Mouse (Mus musculus) CH12.LX (cell line): ENCODE data around the gene Cbfa2t3. TPM values are rescaled to one million over a fixed set of nuclear protein-coding genes. Genes with fewer than 3 reads are reported as not detected.

Source experiments
- DNase-seq: peaks from one replicate; pipeline ENCODE4 v3.0.0-alpha.2; 2013; ENCODE audit errors: extremely low read depth
- H3K27ac ChIP-seq: 2 replicates; pipeline ENCODE4 v1.5.1; 2012; ENCODE audit warnings: low read depth, mild to moderate bottlenecking, control low read depth, moderate library complexity; ENCODE audit not compliant: insufficient read depth
- H3K27me3 ChIP-seq: replicated peaks from 2 replicates; pipeline ENCODE3; 2012; ENCODE audit warnings: inconsistent platforms
- H3K36me3 ChIP-seq, 2 experiments: replicated peaks in 1 of 2; 2 replicates each; pipeline versions ENCODE3 to v1.6.1; 2012; ENCODE audit warnings: inconsistent platforms in 1 of 2, low read length in 1 of 2, mild to moderate bottlenecking in 1 of 2, mixed read lengths in 1 of 2, moderate library complexity in 1 of 2; ENCODE audit not compliant: control insufficient read depth in 1 of 2, insufficient read depth in 1 of 2
- H3K4me1 ChIP-seq, 2 experiments: 2 replicates each; pipeline ENCODE4 v1.6.1; 2012; ENCODE audit warnings: inconsistent platforms in 1 of 2, moderate library complexity in 1 of 2; ENCODE audit not compliant: insufficient read depth in 2 of 2, control insufficient read depth in 1 of 2
- H3K4me2 ChIP-seq: 2 replicates; pipeline ENCODE4 v1.6.1; 2012; ENCODE audit warnings: low read depth, mild to moderate bottlenecking, control low read depth; ENCODE audit not compliant: poor library complexity, insufficient read depth, severe bottlenecking
- H3K4me3 ChIP-seq, 3 experiments: fragments of 150-350 bp in 1 of 3; sonication (generic) in 1 of 3; replicated peaks in 1 of 3; 2 replicates each; pipeline versions ENCODE3 to v1.5.1; 2011 to 2012; ENCODE audit warnings: low read depth in 2 of 3, low read length in 2 of 3, mild to moderate bottlenecking in 2 of 3, moderate library complexity in 2 of 3, control low read depth in 1 of 3, improper control_type of control experiment in 1 of 3, inconsistent platforms in 1 of 3, mixed read lengths in 1 of 3; ENCODE audit not compliant: poor library complexity in 1 of 3
- H3K79me2 ChIP-seq: replicated peaks from 2 replicates; pipeline ENCODE4 v1.6.1; 2012; ENCODE audit warnings: mild to moderate bottlenecking, moderate library complexity; ENCODE audit not compliant: control insufficient read depth, poor library complexity, insufficient read depth, severe bottlenecking; ENCODE audit errors: extremely low read depth
- H3K9ac ChIP-seq: 2 replicates; pipeline ENCODE4 v1.6.1; 2012; ENCODE audit warnings: low read depth, mild to moderate bottlenecking, control low read depth, moderate library complexity; ENCODE audit not compliant: insufficient read depth
- H3K9me3 ChIP-seq: replicated peaks from 2 replicates; pipeline ENCODE3; 2012; ENCODE audit warnings: low read length, inconsistent platforms, mixed read lengths
- BHLHE40 ChIP-seq: IDR thresholded peaks from 2 replicates; pipeline ENCODE4 v1.6.1; 2011; ENCODE audit warnings: mild to moderate bottlenecking, low read depth, low read length, improper control_type of control experiment
- CHD1 ChIP-seq: IDR thresholded peaks from 2 replicates; pipeline ENCODE4 v1.6.1; 2012; ENCODE audit warnings: low read depth, low read length, improper control_type of control experiment, inconsistent platforms
- CTCF ChIP-seq, 2 experiments: IDR thresholded peaks in 1 of 2; conservative IDR thresholded peaks in 1 of 2; 2 replicates each; pipeline ENCODE4 v1.5.1; 2011 to 2012; ENCODE audit warnings: low read depth in 2 of 2, low read length in 2 of 2, improper control_type of control experiment in 1 of 2, inconsistent platforms in 1 of 2, mild to moderate bottlenecking in 1 of 2, moderate library complexity in 1 of 2
- ELF1 ChIP-seq: IDR thresholded peaks from 2 replicates; pipeline ENCODE4 v1.6.1; 2014; ENCODE audit warnings: low read depth, mild to moderate bottlenecking, inconsistent platforms, low read length, improper control_type of control experiment
- ETS1 ChIP-seq: conservative IDR thresholded peaks from 2 replicates; pipeline ENCODE4 v1.6.1; 2012; ENCODE audit warnings: low read depth, mild to moderate bottlenecking, inconsistent platforms, low read length, improper control_type of control experiment, moderate library complexity
- HCFC1 ChIP-seq: IDR thresholded peaks from 2 replicates; pipeline ENCODE4 v1.6.1; 2012; ENCODE audit warnings: low read depth, mild to moderate bottlenecking, inconsistent platforms, low read length, improper control_type of control experiment
- IRF4 ChIP-seq: IDR thresholded peaks from 2 replicates; pipeline ENCODE4 v1.6.1; 2014; ENCODE audit warnings: low read depth, mild to moderate bottlenecking, inconsistent platforms, low read length, improper control_type of control experiment
- JUN ChIP-seq: IDR thresholded peaks from 2 replicates; pipeline ENCODE4 v1.6.1; 2011; ENCODE audit warnings: low read depth, mild to moderate bottlenecking, low read length, improper control_type of control experiment, moderate library complexity; ENCODE audit not compliant: insufficient read depth
- JUND ChIP-seq: conservative IDR thresholded peaks from 2 replicates; pipeline ENCODE4 v1.6.1; 2011; ENCODE audit warnings: low read depth, low read length, improper control_type of control experiment
- KAT2A ChIP-seq: IDR thresholded peaks from 2 replicates; pipeline ENCODE4 v1.6.1; 2012; ENCODE audit warnings: low read length, improper control_type of control experiment, inconsistent platforms; ENCODE audit not compliant: insufficient replicate concordance
- MAFK ChIP-seq: IDR thresholded peaks from 2 replicates; pipeline ENCODE4 v1.6.1; 2011; ENCODE audit warnings: low read length, improper control_type of control experiment; ENCODE audit not compliant: insufficient replicate concordance
- MAX ChIP-seq: IDR thresholded peaks from 2 replicates; pipeline ENCODE4 v1.6.1; 2011; ENCODE audit warnings: low read length, improper control_type of control experiment
- MXI1 ChIP-seq: IDR thresholded peaks from 2 replicates; pipeline ENCODE4 v1.6.1; 2011; ENCODE audit warnings: mild to moderate bottlenecking, low read depth, low read length, improper control_type of control experiment
- NELFE ChIP-seq: IDR thresholded peaks from 2 replicates; pipeline ENCODE4 v1.6.1; 2011; ENCODE audit warnings: low read depth, low read length, improper control_type of control experiment
- NRF1 ChIP-seq: IDR thresholded peaks from 2 replicates; pipeline ENCODE4 v1.6.1; 2014; ENCODE audit warnings: low read depth, mild to moderate bottlenecking, inconsistent platforms, low read length, improper control_type of control experiment, moderate library complexity
- PAX5 ChIP-seq: IDR thresholded peaks from 2 replicates; pipeline ENCODE4 v1.6.1; 2012; ENCODE audit warnings: low read length, inconsistent platforms, mixed read lengths
- POLR2A ChIP-seq: IDR thresholded peaks from 2 replicates; pipeline ENCODE4 v1.6.1; 2011; ENCODE audit warnings: low read depth, mild to moderate bottlenecking, improper control_type of control experiment, low read length
- POLR2AphosphoS2 ChIP-seq: IDR thresholded peaks from 2 replicates; pipeline ENCODE4 v1.6.1; 2011; ENCODE audit warnings: low read depth, low read length, improper control_type of control experiment
- RAD21 ChIP-seq: IDR thresholded peaks from 2 replicates; pipeline ENCODE4 v1.6.1; 2011; ENCODE audit warnings: low read depth, mild to moderate bottlenecking, low read length, improper control_type of control experiment, moderate library complexity
- SIN3A ChIP-seq: IDR thresholded peaks from 2 replicates; pipeline ENCODE4 v1.6.1; 2012; ENCODE audit warnings: low read length, improper control_type of control experiment, inconsistent platforms
- SMC3 ChIP-seq: IDR thresholded peaks from 2 replicates; pipeline ENCODE4 v1.6.1; 2011; ENCODE audit warnings: low read depth, low read length, improper control_type of control experiment
- TBP ChIP-seq: conservative IDR thresholded peaks from 2 replicates; pipeline ENCODE4 v1.6.1; 2011; ENCODE audit warnings: low read depth, low read length, improper control_type of control experiment
- TCF12 ChIP-seq: IDR thresholded peaks from 2 replicates; pipeline ENCODE4 v1.6.1; 2014; ENCODE audit warnings: low read depth, mild to moderate bottlenecking, inconsistent platforms, low read length, improper control_type of control experiment
- USF2 ChIP-seq: conservative IDR thresholded peaks from 2 replicates; pipeline ENCODE4 v1.6.1; 2011; ENCODE audit warnings: low read depth, low read length, improper control_type of control experiment
- ZC3H11A ChIP-seq: IDR thresholded peaks from 2 replicates; pipeline ENCODE4 v1.6.1; 2012; ENCODE audit warnings: low read depth, mild to moderate bottlenecking, inconsistent platforms, low read length, improper control_type of control experiment
- dilution Hi-C: fragments of 300-500 bp; cut with MboI; formaldehyde crosslinking; loops from 2 replicates; pipeline ENCODE4 v1.14.3; 2020; ENCODE audit warnings: low sequenced_read_pairs; ENCODE audit not compliant: extremely low pct_unique_long_range_greater_than_20kb, extremely low pct_ligation_motif_present
- in situ Hi-C: fragments of 300-500 bp; cut with MboI; formaldehyde crosslinking; loops from 3 replicates; pipeline ENCODE4 v1.14.3; 2019; ENCODE audit warnings: low sequenced_read_pairs, low pct_ligation_motif_present, low pct_unique_long_range_greater_than_20kb, mixed read lengths
- polyA plus RNA-seq: library from polyadenylated mRNA; unstranded; fragments of >175 nt; gene quantifications from 2 replicates; pipeline ENCODE4 v1.2.1, GENCODE M21; 2012; ENCODE audit warnings: low read depth; ENCODE audit not compliant: insufficient read length
- total RNA-seq, 2 experiments: library from RNA; depleted of rRNA; stranded (reverse); fragments of 300-350 nt in 1 of 2; fragments of >200 nt in 1 of 2; gene quantifications; 2 replicates each; pipeline ENCODE4 v1.2.3; 2012 to 2014

Cbfa2t3 gene
- total and polyA plus RNA-seq, 3 experiments: 0.47 to 22.6 (median 2.1) TPM

DNA sequence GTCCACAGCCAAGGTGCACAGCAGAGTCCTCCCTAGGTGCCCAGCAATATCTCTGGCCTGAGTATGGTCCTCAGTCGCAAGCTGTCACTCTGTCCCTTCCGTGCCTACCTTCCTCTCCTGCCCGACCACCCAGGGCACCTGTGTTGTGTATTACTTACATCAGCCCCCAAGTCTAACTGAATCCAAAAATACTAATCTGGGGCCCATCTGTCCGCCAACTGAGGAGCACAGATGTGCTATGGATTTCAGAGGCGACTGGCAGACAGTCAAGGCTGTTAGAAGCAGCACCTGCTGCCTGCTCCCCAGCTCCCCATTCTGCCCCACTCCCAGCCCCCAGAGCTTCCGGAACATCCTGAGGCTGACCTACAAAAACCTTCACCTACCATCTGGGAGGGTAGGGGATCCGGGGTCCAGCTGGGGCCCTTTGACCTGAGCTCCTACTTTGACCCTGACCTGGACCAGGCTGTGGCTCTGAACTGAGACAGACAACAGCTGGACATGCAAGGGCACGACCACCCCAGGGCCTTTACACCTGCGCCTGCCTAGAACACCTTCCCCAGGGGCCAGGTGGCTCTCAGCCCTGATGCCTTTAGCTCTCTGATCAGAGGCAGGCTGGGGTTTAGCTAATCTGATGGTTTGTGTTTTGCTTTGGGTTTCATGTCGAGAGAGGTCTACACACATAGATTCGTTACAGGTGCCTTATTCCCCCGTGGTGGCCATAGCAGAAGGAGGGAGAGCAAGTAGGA is 13.7 kb upstream of the Cbfa2t3 start:
- Histone ChIP-seq H3K4me1 (peaks cover 9 to 21% of the 10 kb centered on the region in 2 experiments), H3K9me3 (no peaks in the 10 kb centered on the region), H3K4me2 (no peak overlapping the region), H3K36me3 (no peaks in the 10 kb centered on the region), H3K4me3 (no peak overlapping the region), H3K27me3 (peaks cover 11% of the 10 kb centered on the region), H3K27ac (no peak overlapping the region), H3K9ac (no peak overlapping the region), H3K79me2 (no peaks in the 10 kb centered on the region)
- dilution Hi-C loops (no loop called here), in situ Hi-C loops (no loop called here)
- no peak for DNase-seq
- TF ChIP-seq ZC3H11A (no peak), NRF1 (no peak), POLR2A (no peak), CTCF (conservative IDR thresholded peaks at IDR 0.05 in 1 of 2, IDR thresholded peaks at IDR 0.05 in 1 of 2; ENCODE audit: low read depth in 2 of 2, low read length in 2 of 2) (no peak), TBP (no peak), ELF1 (no peak), RAD21 (no peak), SIN3A (no peak), CHD1 (no peak), MXI1 (no peak), POLR2AphosphoS2 (no peak), MAX (no peak), SMC3 (no peak), TCF12 (no peak), PAX5 (no peak), IRF4 (no peak)

DNA sequence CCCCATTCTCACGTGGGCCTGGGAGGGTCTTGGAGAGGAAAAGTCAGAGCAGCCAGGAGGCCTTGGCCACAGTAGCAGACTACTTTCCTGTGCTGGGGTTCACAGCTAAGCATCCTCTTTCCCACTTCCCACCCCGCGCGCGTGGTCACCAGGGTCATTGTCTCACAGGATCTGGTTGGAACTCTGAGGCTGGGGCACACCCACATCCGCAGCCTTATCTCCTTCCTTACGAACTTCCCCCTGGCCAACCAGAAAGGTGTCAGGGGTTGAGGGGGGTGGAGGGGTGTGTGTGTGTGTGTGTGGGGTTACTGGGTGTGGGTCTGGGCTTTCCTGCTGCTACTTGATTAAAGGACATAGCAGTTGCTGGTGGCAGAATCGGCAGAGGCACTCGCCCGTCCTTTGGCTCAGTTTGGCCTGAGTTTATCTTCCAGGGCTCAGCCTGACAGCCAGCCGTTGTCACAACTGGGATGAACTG is 13.0 kb upstream of the Cbfa2t3 start:
- H3K9me3 ChIP-seq: no peaks in the 10 kb centered on the region
- peaks cover 8% of the 10 kb centered on the region for H3K27me3 ChIP-seq
- no peaks in the 10 kb centered on the region for H3K79me2 ChIP-seq
- H3K4me2 ChIP-seq: no peak overlapping the region
- no peak overlapping the region for H3K9ac ChIP-seq
- H3K36me3 ChIP-seq: no peaks in the 10 kb centered on the region
- TF ChIP-seq KAT2A (no peak), CTCF (conservative IDR thresholded peaks at IDR 0.05 in 1 of 2, IDR thresholded peaks at IDR 0.05 in 1 of 2; ENCODE audit: low read depth in 2 of 2, low read length in 2 of 2) (no peak), JUN (no peak), ELF1 (no peak), CHD1 (no peak), ETS1 (no peak), HCFC1 (no peak), NRF1 (no peak), BHLHE40 (no peak), USF2 (no peak), MAFK (no peak), NELFE (no peak), JUND (no peak)
- dilution Hi-C loops: no loop called here
- H3K4me1 ChIP-seq: peaks cover 5 to 20% of the 10 kb centered on the region in 2 experiments
- no peak overlapping the region for H3K4me3 ChIP-seq
- no peak overlapping the region for H3K27ac ChIP-seq
- no peak for DNase-seq
- in situ Hi-C loops: no loop called here
